Mouse (Mus musculus) MN1 (cell line): ENCODE measurements around the gene Olfr963.
"Not testable (repeated sequence)": the region's sequence is repeated elsewhere in the genome, so short reads cannot be mapped to it uniquely, and the experiment has no call there.

Experiments
- DNase-seq: peaks from one replicate; pipeline ENCODE4 v3.0.0-alpha.2; 2016; ENCODE audit warnings: low spot score

Olfr963 gene

DNA sequence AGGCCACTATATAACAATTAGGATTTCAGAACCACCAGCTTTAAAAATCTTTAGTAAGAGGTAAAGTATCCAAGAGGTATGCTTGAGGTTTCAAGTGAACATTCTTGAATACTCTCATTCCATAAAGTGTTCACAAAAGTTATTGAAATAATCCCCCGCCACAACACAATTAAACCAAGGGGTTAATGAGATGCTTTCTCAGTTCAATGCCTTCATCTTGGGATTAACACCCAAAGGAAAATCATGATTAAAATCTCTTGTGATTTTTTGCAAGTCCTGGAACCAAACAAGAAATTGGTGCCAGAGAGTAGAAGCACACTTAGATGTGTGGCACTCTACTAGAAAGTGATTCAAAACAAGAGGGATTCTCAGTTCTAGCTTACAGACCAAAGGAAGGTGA, at the start of gene Olfr963:
TSS of gene Olfr963 (plus strand) at position 301 of the 400 bp plus-strand sequence.
- DNase-seq: no peak

DNA sequence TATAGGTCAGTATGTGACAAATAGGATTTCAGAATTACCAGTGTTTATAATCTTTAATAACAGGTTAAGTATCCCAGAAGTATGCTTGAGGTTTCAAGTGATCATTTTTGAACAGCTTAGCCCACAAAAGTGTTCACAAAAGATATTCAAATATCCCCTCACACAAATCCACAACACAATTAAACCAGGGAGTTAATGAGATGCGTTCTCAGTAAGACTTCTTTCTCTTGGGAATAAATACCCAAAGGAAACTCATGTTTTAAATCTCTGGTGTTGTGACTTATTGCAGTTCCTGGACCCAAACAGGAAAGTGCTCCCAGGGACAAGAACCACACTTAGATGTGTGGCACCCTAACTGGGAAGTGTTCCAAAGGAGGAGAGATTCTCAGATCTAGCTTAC, 45.9 kb upstream of the Olfr963 start, which contains the start of gene Olfr960:
TSS of gene Olfr960 (plus strand) at position 301 of the 400 bp plus-strand sequence.
- no peak for DNase-seq

GRCm38 (mm10) chr9:39623783-39624182, 43.2 kb upstream of the Olfr963 start:
- DNase-seq: no peak

DNA sequence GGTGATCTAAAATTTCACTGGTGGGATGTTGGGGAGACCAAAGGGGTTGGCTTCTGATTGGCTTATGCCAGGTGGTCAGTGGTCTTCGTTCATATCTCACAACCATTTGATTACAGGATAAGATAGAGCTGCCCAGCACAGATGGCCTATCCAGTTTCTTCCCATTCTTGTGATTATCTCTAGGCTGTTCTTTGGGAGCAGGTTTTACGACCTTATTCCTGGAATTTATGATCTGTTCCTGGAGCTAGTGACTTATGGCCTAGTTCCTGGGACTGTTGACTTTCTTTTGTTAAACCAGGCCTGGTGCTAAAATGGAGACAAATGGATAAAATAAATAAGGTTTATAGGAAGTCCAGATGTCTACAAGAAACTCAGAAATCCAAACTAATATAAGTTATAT, 42.3 kb upstream of the Olfr963 start:
- DNase-seq: no peak

DNA sequence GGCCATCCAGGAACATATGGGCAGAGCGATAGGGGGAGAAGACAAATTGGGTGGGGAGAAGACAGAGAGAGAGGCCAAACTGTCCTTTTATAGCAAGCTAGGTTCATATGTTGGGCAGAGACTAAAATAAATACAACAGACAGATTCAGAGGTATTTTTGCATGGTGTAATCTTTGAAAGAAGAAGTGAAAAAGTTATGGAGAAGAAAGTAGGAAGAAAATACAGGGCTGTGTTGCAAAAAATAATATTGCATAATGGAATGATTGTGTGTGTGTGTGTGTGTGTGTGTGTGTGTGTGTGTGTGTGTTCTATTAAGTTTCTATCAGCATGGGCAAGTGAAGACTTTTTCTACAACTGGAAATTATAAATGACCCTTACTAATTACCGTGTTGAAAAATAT, 37.9 kb upstream of the Olfr963 start:
- no peak for DNase-seq

GRCm38 (mm10) chr9:39633913-39634594, 33.0 kb upstream of the Olfr963 start:
- no peak for DNase-seq

DNA sequence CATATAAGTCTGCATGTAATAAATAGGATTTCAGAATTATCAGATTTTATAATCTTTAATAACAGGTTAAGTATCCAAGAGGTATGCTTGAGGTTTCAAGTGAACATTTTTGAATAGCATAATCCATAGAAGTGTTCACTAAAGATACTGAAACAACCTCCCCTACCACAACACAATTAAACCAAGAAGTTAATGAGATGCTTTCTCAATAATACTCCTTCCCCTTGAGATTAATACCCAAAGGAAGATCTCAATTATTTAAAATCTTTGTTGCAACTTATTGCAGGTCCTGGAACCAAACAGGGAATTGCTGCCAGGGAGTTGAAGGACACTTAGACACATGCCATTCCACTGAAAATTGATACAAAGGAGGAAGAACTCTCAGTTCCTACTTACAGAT, 22.2 kb upstream of the Olfr963 start, which contains the start of gene Olfr961:
TSS of gene Olfr961 (plus strand) at position 301 of the 400 bp plus-strand sequence.
- DNase-seq: no peak

DNA sequence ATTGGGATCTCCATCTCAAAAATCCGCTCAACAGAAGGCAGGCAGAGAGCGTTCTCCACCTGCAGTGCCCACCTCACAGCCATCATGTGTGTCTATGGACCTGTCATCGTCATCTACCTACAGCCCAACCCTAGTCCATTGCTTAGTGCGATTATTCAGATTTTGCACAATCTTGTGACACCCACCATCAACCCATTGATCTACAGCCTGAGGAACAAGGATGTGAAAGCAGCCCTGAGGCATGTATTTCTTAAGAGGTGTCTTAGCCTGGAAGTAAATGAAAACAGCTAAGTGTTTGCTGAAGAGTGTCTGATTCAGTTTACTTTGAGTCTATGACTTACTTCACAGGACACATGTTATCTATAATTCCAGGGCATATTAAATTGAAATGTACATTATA, 19.6 kb upstream of the Olfr963 start:
- DNase-seq: no peak

GRCm38 (mm10) chr9:39654756-39655396, 12.1 kb upstream of the Olfr963 start:
- DNase-seq: no peak

GRCm38 (mm10) chr9:39669723-39670122, 2.7 kb downstream of the Olfr963 start:
- no peak for DNase-seq

- no peak for DNase-seq
These were observed 7.8 kb downstream of the Olfr963 start for GRCm38 (mm10) chr9:39674820-39675219.

- no peak for DNase-seq
These were observed 11.6 kb downstream of the Olfr963 start for GRCm38 (mm10) chr9:39678557-39678956.

DNA sequence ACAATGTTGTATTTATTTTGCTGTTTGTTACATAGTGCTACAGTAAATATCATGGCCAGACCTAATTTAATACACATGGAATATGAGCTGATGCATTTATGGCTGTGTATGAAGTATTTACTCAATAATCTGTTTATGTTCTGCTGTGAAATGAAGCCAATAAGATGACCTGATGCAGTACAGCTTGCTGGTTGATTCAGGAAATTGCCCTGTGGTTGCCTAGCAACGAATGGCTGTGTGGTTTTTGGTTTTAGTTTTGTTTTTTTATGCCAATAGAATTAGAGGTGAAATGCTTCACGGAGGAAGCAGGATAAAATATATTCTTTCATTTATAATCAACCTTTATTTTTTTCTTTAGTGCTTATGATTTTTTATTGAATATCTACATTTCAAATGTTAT, 12.3 kb downstream of the Olfr963 start:
- DNase-seq: peak; percentile 6

DNA sequence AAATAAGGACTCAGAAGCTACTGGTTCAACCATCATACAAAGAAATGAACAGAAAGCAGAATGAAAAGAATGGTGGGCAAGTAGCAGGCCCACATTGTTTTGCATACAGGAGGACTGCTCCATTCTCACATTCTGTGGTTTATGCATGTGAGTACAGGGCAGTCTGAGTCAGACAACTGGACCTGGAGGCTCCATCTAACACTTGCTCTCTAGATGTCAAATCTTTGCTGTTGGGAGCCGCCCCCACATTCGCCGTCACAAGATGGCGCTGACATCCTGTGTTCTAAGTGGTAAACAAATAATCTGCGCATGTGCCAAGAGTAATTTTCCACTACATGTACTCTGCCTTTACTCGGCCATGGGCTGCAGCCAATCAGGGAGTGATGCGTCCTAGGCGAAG, 34.1 kb downstream of the Olfr963 start:
- not testable (repeated sequence) for DNase-seq

- DNase-seq: peak; percentile 11
These were observed 40.0 kb downstream of the Olfr963 start, which contains the start of gene Olfr149 for GRCm38 (mm10) chr9:39707017-39707416. Olfr149 (minus strand) TSS chr9:39707117.

DNA sequence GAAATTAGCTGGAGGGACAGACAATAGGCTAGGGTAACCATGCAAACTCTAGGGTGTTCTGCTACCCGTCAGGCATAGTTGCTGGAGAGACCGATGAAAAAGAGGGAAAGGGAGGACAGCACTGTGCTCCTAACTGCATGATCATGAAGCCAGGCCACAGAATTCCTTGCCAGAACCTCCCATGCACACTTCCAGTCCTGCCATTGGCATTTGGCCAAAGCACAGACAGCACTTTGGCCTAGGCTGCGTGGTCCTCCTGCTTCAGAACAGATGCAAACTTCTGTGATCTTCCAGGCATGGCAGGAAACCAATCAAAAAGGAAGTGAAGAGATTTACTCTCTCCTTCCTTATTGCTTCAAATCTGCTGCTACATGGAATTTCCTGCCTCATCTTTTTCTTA, 42.0 kb downstream of the Olfr963 start:
- DNase-seq: peak; percentile 21

DNA sequence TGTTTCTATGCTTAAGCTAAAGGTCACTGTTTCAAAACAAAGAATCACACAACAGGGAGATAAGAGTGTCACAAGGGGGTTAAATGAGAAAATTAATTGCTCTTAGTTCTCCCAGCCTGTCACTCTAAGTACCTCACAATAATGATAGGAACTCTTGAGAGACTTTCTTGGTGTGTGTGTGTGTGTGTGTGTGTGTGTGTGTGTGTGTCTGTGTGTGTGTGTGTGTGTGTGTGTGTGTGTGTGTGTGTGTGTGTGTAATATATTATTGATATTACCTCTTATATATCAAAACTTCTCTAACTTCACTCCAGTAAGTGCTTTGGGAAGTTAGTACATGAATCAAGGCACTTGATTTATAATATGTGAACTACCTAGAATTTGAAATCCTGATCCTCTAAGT, 44.0 kb downstream of the Olfr963 start, which contains the start of gene Olfr965:
TSS of gene Olfr965 (plus strand) at position 301 of the 400 bp plus-strand sequence.
- no peak for DNase-seq
